Mouse (Mus musculus): ENCODE results near the gene Rbfox1. TPM values are rescaled to one million over a fixed set of nuclear protein-coding genes. Genes with fewer than 3 reads are reported as not detected.

The Rbfox1 gene
- polyA plus RNA-seq, 1 experiment: 5.6 TPM

- WGBS: 28% methylated on average over 4 of the region's 4 CpGs
- no peaks in the 10 kb centered on the region for H3K36me3 ChIP-seq (ENCODE audit: control insufficient read depth, insufficient read depth, low read length)
- TF ChIP-seq POLR2A (IDR thresholded peaks at IDR 0.05; ENCODE audit: control insufficient read depth, extremely low read depth, insufficient read depth, low read length, poor library complexity) (no peak), CTCF (IDR thresholded peaks at IDR 0.05; ENCODE audit: borderline replicate concordance, control insufficient read depth, extremely low read depth, insufficient read depth, low read length, poor library complexity) (no peak)
These were observed 959.5 kb downstream of the Rbfox1 start for GRCm38 (mm10) chr16:6844659-6845058.

GRCm38 (mm10) chr16:6851393-6851792 lies 966.2 kb downstream of the Rbfox1 start:
- H3K27ac ChIP-seq (ENCODE audit: control insufficient read depth, insufficient read depth, low read length): no peak overlapping the region
- TF ChIP-seq CTCF (IDR thresholded peaks at IDR 0.05; ENCODE audit: borderline replicate concordance, control insufficient read depth, extremely low read depth, insufficient read depth, low read length, poor library complexity) (no peak), POLR2A (IDR thresholded peaks at IDR 0.05; ENCODE audit: control insufficient read depth, extremely low read depth, insufficient read depth, low read length, poor library complexity) (no peak)
- DNase-seq: no peak
- no peaks in the 10 kb centered on the region for H3K4me1 ChIP-seq (replicated peaks; ENCODE audit: control insufficient read depth, insufficient read depth, low read length)
- no peaks in the 10 kb centered on the region for H3K36me3 ChIP-seq (ENCODE audit: control insufficient read depth, insufficient read depth, low read length)
- 91% methylated on average over 9 of the region's 9 CpGs for WGBS
- H3K4me3 ChIP-seq (ENCODE audit: control insufficient read depth, insufficient read depth, low read length): no peak overlapping the region
- no peaks in the 10 kb centered on the region for H3K27me3 ChIP-seq (ENCODE audit: control insufficient read depth, insufficient read depth, low read length)

More at GRCm38 (mm10) chr16:6844659-6845058, 959.5 kb downstream of the Rbfox1 start:
- Histone ChIP-seq H3K27ac (ENCODE audit: control insufficient read depth, insufficient read depth, low read length) (no peak overlapping the region), H3K27me3 (ENCODE audit: control insufficient read depth, insufficient read depth, low read length) (no peaks in the 10 kb centered on the region), H3K4me3 (ENCODE audit: control insufficient read depth, insufficient read depth, low read length) (no peak overlapping the region), H3K4me1 (replicated peaks; ENCODE audit: control insufficient read depth, insufficient read depth, low read length) (no peaks in the 10 kb centered on the region)
- no peak for DNase-seq

GRCm38 (mm10) chr16:6853796-6854195 lies 968.6 kb downstream of the Rbfox1 start:
- H3K27ac ChIP-seq (ENCODE audit: control insufficient read depth, insufficient read depth, low read length): no peak overlapping the region
- no peaks in the 10 kb centered on the region for H3K4me1 ChIP-seq (replicated peaks; ENCODE audit: control insufficient read depth, insufficient read depth, low read length)
- no peak for TF ChIP-seq CTCF (IDR thresholded peaks at IDR 0.05; ENCODE audit: borderline replicate concordance, control insufficient read depth, extremely low read depth, insufficient read depth, low read length, poor library complexity)
- no peak for TF ChIP-seq POLR2A (IDR thresholded peaks at IDR 0.05; ENCODE audit: control insufficient read depth, extremely low read depth, insufficient read depth, low read length, poor library complexity)
- DNase-seq: no peak
- 94% methylated on average over 2 of the region's 2 CpGs for whole genome bisulfite sequencing
- no peaks in the 10 kb centered on the region for H3K27me3 ChIP-seq (ENCODE audit: control insufficient read depth, insufficient read depth, low read length)
- H3K36me3 ChIP-seq (ENCODE audit: control insufficient read depth, insufficient read depth, low read length): no peaks in the 10 kb centered on the region
- H3K4me3 ChIP-seq (ENCODE audit: control insufficient read depth, insufficient read depth, low read length): no peak overlapping the region

- H3K27ac ChIP-seq (ENCODE audit: control insufficient read depth, insufficient read depth, low read length): no peak overlapping the region
- TF ChIP-seq POLR2A (IDR thresholded peaks at IDR 0.05; ENCODE audit: control insufficient read depth, extremely low read depth, insufficient read depth, low read length, poor library complexity) (no peak), CTCF (IDR thresholded peaks at IDR 0.05; ENCODE audit: borderline replicate concordance, control insufficient read depth, extremely low read depth, insufficient read depth, low read length, poor library complexity) (no peak)
- 87% methylated on average over 2 of the region's 2 CpGs for WGBS
- H3K36me3 ChIP-seq (ENCODE audit: control insufficient read depth, insufficient read depth, low read length): no peaks in the 10 kb centered on the region
- H3K4me1 ChIP-seq (replicated peaks; ENCODE audit: control insufficient read depth, insufficient read depth, low read length): no peaks in the 10 kb centered on the region
- no peaks in the 10 kb centered on the region for H3K27me3 ChIP-seq (ENCODE audit: control insufficient read depth, insufficient read depth, low read length)
- H3K4me3 ChIP-seq (ENCODE audit: control insufficient read depth, insufficient read depth, low read length): no peak overlapping the region
- no peak for DNase-seq
These were observed 976.5 kb downstream of the Rbfox1 start for GRCm38 (mm10) chr16:6861656-6862055.

- 59% methylated on average over 12 of the region's 12 CpGs for WGBS
- no peaks in the 10 kb centered on the region for H3K36me3 ChIP-seq (ENCODE audit: control insufficient read depth, insufficient read depth, low read length)
- DNase-seq: no peak
- no peak overlapping the region for H3K4me3 ChIP-seq (ENCODE audit: control insufficient read depth, insufficient read depth, low read length)
- no peaks in the 10 kb centered on the region for H3K27me3 ChIP-seq (ENCODE audit: control insufficient read depth, insufficient read depth, low read length)
- no peak overlapping the region for H3K27ac ChIP-seq (ENCODE audit: control insufficient read depth, insufficient read depth, low read length)
- no peaks in the 10 kb centered on the region for H3K4me1 ChIP-seq (replicated peaks; ENCODE audit: control insufficient read depth, insufficient read depth, low read length)
- no peak for TF ChIP-seq POLR2A (IDR thresholded peaks at IDR 0.05; ENCODE audit: control insufficient read depth, extremely low read depth, insufficient read depth, low read length, poor library complexity)
- no peak for TF ChIP-seq CTCF (IDR thresholded peaks at IDR 0.05; ENCODE audit: borderline replicate concordance, control insufficient read depth, extremely low read depth, insufficient read depth, low read length, poor library complexity)
These were observed 997.7 kb downstream of the Rbfox1 start for GRCm38 (mm10) chr16:6882683-6883430.

GRCm38 (mm10) chr16:6883798-6884197 lies 998.6 kb downstream of the Rbfox1 start:
- Histone ChIP-seq H3K4me3 (ENCODE audit: control insufficient read depth, insufficient read depth, low read length) (no peak overlapping the region), H3K36me3 (ENCODE audit: control insufficient read depth, insufficient read depth, low read length) (no peaks in the 10 kb centered on the region), H3K27me3 (ENCODE audit: control insufficient read depth, insufficient read depth, low read length) (no peaks in the 10 kb centered on the region), H3K27ac (ENCODE audit: control insufficient read depth, insufficient read depth, low read length) (no peak overlapping the region), H3K4me1 (replicated peaks; ENCODE audit: control insufficient read depth, insufficient read depth, low read length) (no peaks in the 10 kb centered on the region)
- TF ChIP-seq POLR2A (IDR thresholded peaks at IDR 0.05; ENCODE audit: control insufficient read depth, extremely low read depth, insufficient read depth, low read length, poor library complexity) (no peak), CTCF (IDR thresholded peaks at IDR 0.05; ENCODE audit: borderline replicate concordance, control insufficient read depth, extremely low read depth, insufficient read depth, low read length, poor library complexity) (no peak)
- no peak for DNase-seq
- WGBS: 55% methylated on average over 1 of the region's 1 CpGs

Measured in thymus, adult 2 months (tissue).